Mouse (Mus musculus) forebrain, embryonic 16.5 days (tissue): ENCODE results near the gene Zfp366. TPM values are rescaled to one million over a fixed set of nuclear protein-coding genes. Genes with fewer than 3 reads are reported as not detected.

Experiments used
- ATAC-seq: fragments of 200-750 bp; cut with Nextera tagmentation; 2 replicates; pipeline ENCODE4 v1.8.0; 2017; ENCODE audit warnings: mild to moderate bottlenecking, moderate library complexity
- H3K27ac ChIP-seq: fragments of 300-500 bp; sonication (generic); 2 replicates; pipeline ENCODE4 v1.5.1; 2014; ENCODE audit warnings: low read length, control low read depth
- H3K27me3 ChIP-seq: fragments of 300-500 bp; sonication (generic); replicated peaks from 2 replicates; pipeline ENCODE4 v1.6.1; 2014; ENCODE audit warnings: low read length; ENCODE audit not compliant: control insufficient read depth, insufficient read depth
- H3K36me3 ChIP-seq: fragments of 300-500 bp; sonication (generic); 2 replicates; pipeline ENCODE4 v1.6.1; 2014; ENCODE audit not compliant: control insufficient read depth, insufficient read depth
- H3K4me1 ChIP-seq: fragments of 300-500 bp; sonication (generic); replicated peaks from 2 replicates; pipeline ENCODE4 v1.6.1; 2014; ENCODE audit warnings: low read length; ENCODE audit not compliant: control insufficient read depth, insufficient read depth
- H3K4me2 ChIP-seq: fragments of 300-500 bp; sonication (generic); 2 replicates; pipeline ENCODE4 v1.6.1; 2014; ENCODE audit warnings: mild to moderate bottlenecking, low read length, control low read depth
- H3K4me3 ChIP-seq: fragments of 300-500 bp; sonication (generic); replicated peaks from 2 replicates; pipeline ENCODE4 v1.5.1; 2014; ENCODE audit warnings: mild to moderate bottlenecking, low read length, control low read depth
- H3K9ac ChIP-seq: fragments of 300-500 bp; sonication (generic); replicated peaks from 2 replicates; pipeline ENCODE4 v1.6.1; 2014; ENCODE audit warnings: low read depth, low read length, control low read depth
- H3K9me3 ChIP-seq: fragments of 300-500 bp; sonication (generic); 2 replicates; pipeline ENCODE4 v1.6.1; 2016; ENCODE audit warnings: low read length; ENCODE audit not compliant: control insufficient read depth
- WGBS: fragments of 180-500 bp; shearing (Covaris S2); extraction: QIAGEN DNeasy Blood & Tissue Kit; methylation state at CpG from one replicate; pipeline ENCODE4 v1.1.7; 2014; 5-methylcytosine and 5-hydroxymethylcytosine counted together
- polyA plus RNA-seq: library from polyadenylated mRNA; unstranded; fragments of >200 nt; fragmentation: Nextera tagmentation; extraction: Ambion mirVana; gene quantifications from 2 replicates; pipeline ENCODE4 v1.2.1, GENCODE M21; 2015

Gene Zfp366
- polyA plus RNA-seq, 1 experiment from 2014 or later, result 0.56 TPM

DNA sequence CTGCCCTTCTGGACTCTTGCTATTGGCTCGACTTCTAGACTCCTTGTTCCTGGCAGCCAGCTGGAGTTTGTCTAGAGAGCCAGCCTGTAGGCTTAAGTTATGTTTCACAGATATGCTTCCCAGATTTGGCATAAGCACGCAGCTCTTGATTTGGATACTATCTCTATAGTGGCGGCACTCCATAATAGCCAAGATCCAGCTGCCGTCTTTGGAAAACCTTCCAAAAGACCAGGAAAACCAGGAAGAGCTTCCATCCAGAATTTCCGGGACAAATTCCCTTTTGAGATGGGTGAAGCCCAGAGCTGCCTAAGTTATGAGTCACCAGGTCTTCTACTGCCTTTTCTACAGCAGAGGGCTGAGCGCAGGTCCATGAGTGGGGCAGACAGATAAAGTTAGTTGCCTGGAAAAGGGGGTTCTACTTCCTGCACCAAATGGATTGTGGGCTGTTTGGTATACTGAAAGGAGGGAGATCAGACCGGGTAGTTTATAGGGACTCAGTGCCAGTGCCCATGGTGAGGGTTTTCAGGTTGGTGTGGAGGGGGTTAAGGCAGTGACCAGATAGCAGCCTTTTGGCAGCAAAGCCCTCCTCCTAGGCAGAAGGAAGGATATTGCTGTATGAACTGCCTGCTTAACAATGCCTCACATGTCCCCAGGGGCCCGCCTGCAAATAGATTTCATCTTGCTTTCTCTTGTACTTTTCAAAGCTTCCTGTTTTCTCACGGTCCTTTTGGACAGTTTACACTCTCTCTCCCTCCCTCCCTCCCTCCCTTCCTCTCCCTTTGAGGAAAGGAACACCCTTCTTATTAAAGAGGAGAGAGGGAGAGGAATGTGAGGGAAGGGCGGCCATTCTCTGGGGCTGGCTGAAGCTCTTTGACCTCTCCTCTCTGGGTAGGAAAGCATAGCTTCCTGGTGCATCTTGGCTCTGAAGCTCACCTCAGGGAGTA lies 53.9 kb downstream of the Zfp366 start:
- peak overlapping the region; percentile 60 for H3K27ac ChIP-seq
- peak; percentile 36; the same call in 1 of the 2 replicates for ATAC-seq

DNA sequence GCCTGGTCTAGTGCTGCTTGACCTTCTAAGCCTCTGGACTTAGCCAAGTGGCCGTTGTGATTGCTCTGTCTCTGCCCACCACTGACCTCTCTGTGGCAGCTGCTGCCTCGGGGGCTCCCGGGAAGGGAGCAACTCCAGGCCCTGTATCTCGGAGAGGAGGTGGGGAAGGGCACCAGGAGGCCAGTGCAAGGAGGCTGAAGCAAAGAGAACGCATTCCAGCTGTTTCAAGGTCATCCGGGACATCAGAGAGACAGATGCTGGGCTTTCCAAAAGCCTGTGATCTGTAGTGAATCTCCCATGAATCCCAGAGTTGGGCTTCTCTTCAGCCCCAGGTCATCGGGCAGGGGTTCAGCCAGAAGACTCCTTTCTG lies 54.5 kb downstream of the Zfp366 start:
- ATAC-seq, result no peak
- Histone ChIP-seq H3K9ac (no peak overlapping the region), H3K4me1 (no peaks in the 10 kb centered on the region; the same call in 1 of the 2 replicates), H3K9me3 (no peaks in the 10 kb centered on the region), H3K4me2 (no peak overlapping the region), H3K27ac (peak overlapping the region; percentile 60), H3K27me3 (no peaks in the 10 kb centered on the region), H3K36me3 (no peaks in the 10 kb centered on the region), H3K4me3 (no peak overlapping the region)
- 53% methylated on average over 7 of the region's 7 CpGs for WGBS

More for the DNA sequence above, 53.9 kb downstream of the Zfp366 start:
- H3K9ac ChIP-seq, result no peak overlapping the region
- H3K9me3 ChIP-seq, result no peaks in the 10 kb centered on the region
- H3K4me3 ChIP-seq, result no peak overlapping the region
- no peak overlapping the region for H3K4me2 ChIP-seq
- H3K27me3 ChIP-seq, result no peaks in the 10 kb centered on the region
- H3K4me1 ChIP-seq, result no peaks in the 10 kb centered on the region; the same call in 1 of the 2 replicates
- H3K36me3 ChIP-seq, result no peaks in the 10 kb centered on the region
- WGBS, result 53% methylated on average over 10 of the region's 10 CpGs

DNA sequence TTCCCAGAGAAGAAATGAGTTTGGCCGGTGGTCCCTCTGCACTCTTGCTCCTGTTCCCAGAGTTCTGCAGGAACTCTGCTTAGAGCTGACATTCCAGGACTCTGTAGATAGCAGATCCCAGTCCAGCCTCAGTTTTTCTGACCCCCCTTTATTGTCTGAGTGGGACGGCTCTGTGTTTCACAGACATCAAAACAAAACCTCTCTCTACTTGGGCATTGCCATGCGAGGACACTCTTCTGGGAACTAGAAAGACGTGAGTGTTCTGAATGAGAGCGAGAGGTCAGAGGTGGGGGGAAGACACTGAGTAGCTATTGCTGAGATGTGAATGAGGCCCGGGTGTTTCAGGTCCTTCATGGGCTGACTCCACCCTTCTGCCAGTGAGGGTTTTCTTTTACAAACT lies 55.1 kb downstream of the Zfp366 start:
- no peak overlapping the region for H3K4me2 ChIP-seq
- H3K9me3 ChIP-seq, result no peaks in the 10 kb centered on the region
- H3K4me1 ChIP-seq, result no peaks in the 10 kb centered on the region; the same call in 1 of the 2 replicates
- no peak overlapping the region for H3K9ac ChIP-seq
- H3K27me3 ChIP-seq, result no peaks in the 10 kb centered on the region
- 44% methylated on average over 6 of the region's 6 CpGs for WGBS
- H3K36me3 ChIP-seq, result no peaks in the 10 kb centered on the region
- no peak overlapping the region for H3K4me3 ChIP-seq
- no peak overlapping the region for H3K27ac ChIP-seq
- no peak for ATAC-seq

DNA sequence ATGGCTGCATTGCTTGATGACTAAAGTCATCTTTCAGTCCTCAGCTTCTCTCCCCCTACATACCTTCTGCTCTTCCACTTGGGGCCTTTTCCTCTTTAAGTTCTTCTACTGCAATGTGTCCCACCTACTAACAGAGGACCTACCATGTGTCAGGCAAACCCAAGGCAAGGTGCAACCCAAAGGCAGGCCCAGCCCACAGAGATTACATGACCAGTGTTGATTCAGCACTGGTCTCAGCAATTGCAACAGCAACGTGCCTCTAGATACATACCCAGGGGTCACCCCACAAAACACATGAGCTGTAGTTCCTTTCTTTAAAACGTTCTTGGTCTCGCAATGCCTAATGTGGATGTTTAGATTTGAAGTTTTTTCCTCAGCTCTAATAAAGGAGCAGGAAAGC lies 57.4 kb downstream of the Zfp366 start:
- H3K9ac ChIP-seq, result no peak overlapping the region
- no peak for ATAC-seq
- WGBS, result 89% methylated on average over 3 of the region's 3 CpGs

DNA sequence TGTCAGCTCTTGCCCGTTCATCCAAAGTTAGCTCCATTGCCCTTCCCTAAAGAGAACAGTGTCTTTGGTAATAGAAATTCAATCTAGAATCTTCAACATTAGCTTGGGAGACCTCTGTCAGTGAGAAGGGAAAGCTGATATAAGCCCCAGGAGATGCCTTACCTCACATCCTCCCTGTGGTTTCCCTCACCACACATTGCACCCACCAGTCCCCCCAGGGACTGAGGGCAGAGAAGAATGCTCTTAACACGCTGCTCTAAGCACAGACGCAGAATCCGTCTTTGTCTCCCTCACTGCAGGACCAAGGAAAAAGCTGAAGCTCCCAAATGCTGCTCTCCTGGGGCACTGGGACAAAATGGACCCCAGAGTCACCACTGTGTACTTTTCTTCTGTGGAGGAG lies 58.3 kb downstream of the Zfp366 start:
- Histone ChIP-seq H3K9me3 (no peaks in the 10 kb centered on the region), H3K4me3 (no peak overlapping the region), H3K27me3 (no peaks in the 10 kb centered on the region), H3K9ac (no peak overlapping the region), H3K4me2 (no peak overlapping the region), H3K4me1 (no peaks in the 10 kb centered on the region; the same call in 1 of the 2 replicates), H3K27ac (no peak overlapping the region), H3K36me3 (no peaks in the 10 kb centered on the region)
- 80% methylated on average over 4 of the region's 4 CpGs for WGBS
- no peak for ATAC-seq

More for the DNA sequence above, 57.4 kb downstream of the Zfp366 start:
- no peak overlapping the region for H3K27ac ChIP-seq
- no peak overlapping the region for H3K4me3 ChIP-seq
- no peaks in the 10 kb centered on the region for H3K27me3 ChIP-seq
- no peaks in the 10 kb centered on the region for H3K9me3 ChIP-seq
- H3K4me2 ChIP-seq, result no peak overlapping the region
- H3K36me3 ChIP-seq, result no peaks in the 10 kb centered on the region
- H3K4me1 ChIP-seq, result no peaks in the 10 kb centered on the region; the same call in 1 of the 2 replicates

DNA sequence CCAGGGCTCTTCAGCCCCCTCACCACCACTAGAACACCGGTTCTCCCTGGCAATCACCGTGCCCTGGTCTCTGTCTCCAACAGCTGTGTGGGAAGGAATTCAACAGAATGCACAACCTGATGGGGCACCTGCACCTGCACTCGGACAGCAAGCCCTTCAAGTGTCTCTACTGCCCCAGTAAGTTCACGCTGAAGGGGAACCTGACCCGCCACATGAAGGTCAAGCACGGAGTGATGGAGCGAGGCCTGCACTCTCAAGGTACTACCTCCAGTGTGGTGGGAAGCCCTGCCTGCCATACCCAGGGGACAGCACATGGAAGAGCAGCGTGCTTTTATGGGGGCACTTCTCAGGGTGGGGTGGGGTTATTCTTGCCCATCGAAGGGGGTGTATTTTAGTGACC lies 59.2 kb downstream of the Zfp366 start:
- no peaks in the 10 kb centered on the region for H3K4me1 ChIP-seq
- no peak overlapping the region for H3K4me2 ChIP-seq
- no peak for ATAC-seq
- H3K27me3 ChIP-seq, result no peaks in the 10 kb centered on the region
- WGBS, result 90% methylated on average over 9 of the region's 9 CpGs
- no peak overlapping the region for H3K9ac ChIP-seq
- no peak overlapping the region for H3K4me3 ChIP-seq
- H3K27ac ChIP-seq, result no peak overlapping the region
- H3K36me3 ChIP-seq, result no peaks in the 10 kb centered on the region
- H3K9me3 ChIP-seq, result no peaks in the 10 kb centered on the region

DNA sequence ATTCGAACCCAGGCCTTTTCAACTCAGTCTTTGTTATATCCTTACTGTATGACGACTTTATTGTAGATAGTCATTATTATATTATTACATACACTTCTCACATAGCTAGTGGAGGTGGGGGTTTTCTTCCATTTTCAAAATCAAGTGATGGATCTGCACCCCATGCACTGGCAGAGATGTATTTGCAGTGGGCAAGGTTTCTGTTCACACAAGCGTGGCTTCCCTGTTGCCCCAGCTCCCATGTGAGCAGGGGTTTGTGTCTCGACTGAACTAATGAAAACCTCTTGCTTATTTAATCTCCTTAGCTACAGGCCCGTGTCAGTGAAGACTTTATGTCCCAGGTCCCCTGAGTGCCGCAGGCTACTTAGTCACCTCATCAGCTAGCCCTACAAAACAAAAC lies 59.8 kb downstream of the Zfp366 start:
- H3K4me1 ChIP-seq, result no peaks in the 10 kb centered on the region
- H3K9me3 ChIP-seq, result no peaks in the 10 kb centered on the region
- ATAC-seq, result no peak
- no peaks in the 10 kb centered on the region for H3K27me3 ChIP-seq
- 46% methylated on average over 6 of the region's 6 CpGs for WGBS
- H3K9ac ChIP-seq, result no peak overlapping the region
- H3K4me3 ChIP-seq, result no peak overlapping the region
- H3K36me3 ChIP-seq, result no peaks in the 10 kb centered on the region
- H3K27ac ChIP-seq, result no peak overlapping the region
- H3K4me2 ChIP-seq, result no peak overlapping the region

DNA sequence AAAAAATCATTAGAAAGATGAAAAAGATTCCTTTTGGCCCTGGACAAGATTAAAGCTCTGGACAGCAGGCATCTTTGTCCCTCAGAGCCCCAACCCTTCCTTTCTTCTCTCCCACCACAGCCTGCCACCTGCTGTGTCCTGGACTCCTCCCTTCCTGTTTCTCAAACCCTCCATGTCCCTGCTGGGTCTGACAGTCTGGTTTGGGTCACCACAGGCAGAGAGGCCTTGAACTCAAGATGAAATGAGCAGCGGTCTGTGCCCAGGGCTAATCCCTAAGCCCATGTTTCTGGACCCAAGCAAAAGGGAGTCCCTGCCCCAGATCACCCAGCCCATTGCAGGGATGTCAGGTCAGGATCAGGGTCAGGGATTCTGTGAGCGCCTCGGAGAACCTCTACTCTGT lies 60.3 kb downstream of the Zfp366 start:
- H3K27ac ChIP-seq, result no peak overlapping the region
- H3K4me1 ChIP-seq, result no peaks in the 10 kb centered on the region
- WGBS, result 40% methylated on average over 3 of the region's 3 CpGs
- H3K36me3 ChIP-seq, result no peaks in the 10 kb centered on the region
- no peak for ATAC-seq
- H3K4me3 ChIP-seq, result no peak overlapping the region
- no peak overlapping the region for H3K4me2 ChIP-seq
- H3K9me3 ChIP-seq, result no peaks in the 10 kb centered on the region
- H3K27me3 ChIP-seq, result no peaks in the 10 kb centered on the region
- no peak overlapping the region for H3K9ac ChIP-seq

DNA sequence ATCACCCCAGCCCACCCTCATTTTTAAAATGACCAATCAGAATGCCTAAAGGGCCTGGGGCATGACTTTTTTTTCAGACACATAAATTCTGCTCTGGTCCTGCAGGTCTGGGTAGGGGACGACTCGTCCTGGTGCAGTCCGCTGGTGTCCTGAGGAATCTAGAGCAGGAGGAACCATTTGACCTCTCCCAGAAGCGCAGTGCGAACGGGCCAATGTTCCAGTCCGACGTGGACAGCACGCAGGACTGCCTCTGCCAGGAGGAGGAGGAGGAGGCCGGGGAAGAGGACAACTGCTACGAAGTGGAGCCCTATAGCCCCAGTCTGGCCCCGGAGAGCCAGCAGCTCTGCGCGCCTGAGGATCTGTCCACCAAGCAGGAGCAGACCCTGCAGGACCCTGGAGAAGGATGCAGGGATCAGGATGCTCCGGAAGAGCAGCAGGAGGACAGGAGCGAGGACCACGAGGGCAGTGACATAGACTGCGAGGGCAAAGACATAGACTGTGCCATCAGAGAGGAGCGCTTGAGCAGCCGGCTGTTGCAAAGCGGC lies 61.4 kb downstream of the Zfp366 start:
- H3K27me3 ChIP-seq, result no peaks in the 10 kb centered on the region
- WGBS, result 84% methylated on average over 21 of the region's 21 CpGs

More for the DNA sequence above, 61.4 kb downstream of the Zfp366 start:
- Histone ChIP-seq H3K4me3 (no peak overlapping the region), H3K4me1 (no peaks in the 10 kb centered on the region), H3K27ac (no peak overlapping the region), H3K36me3 (no peaks in the 10 kb centered on the region), H3K9me3 (no peaks in the 10 kb centered on the region), H3K9ac (no peak overlapping the region), H3K4me2 (no peak overlapping the region)
- ATAC-seq, result no peak
